Mouse (Mus musculus) gastrocnemius, postnatal 25 days (tissue): Measurements from ENCODE around the gene Pde4d. TPM values are rescaled to one million over a fixed set of nuclear protein-coding genes. Genes with fewer than 3 reads are reported as not detected.
A peak's percentile ranks its signal among the peaks of the same experiment; 100 is the strongest.

ENCODE experiments used
- DNase-seq: peaks from one replicate; pipeline ENCODE4 v3.0.0; 2022
- total RNA-seq, 2 experiments: library from RNA; stranded (reverse); gene quantifications; 1 replicate in 1 of 2; 2 replicates in 1 of 2; pipeline ENCODE4 v1.2.3; 2021

The Pde4d gene
- total RNA-seq, 2 experiments from 2014 or later: 153 to 164 TPM

GRCm38 (mm10) chr13:109902855-109903763 is 1453.4 kb downstream of the Pde4d start:
- peak; percentile 83 for DNase-seq

GRCm38 (mm10) chr13:109903764-109904510 is 1454.2 kb downstream of the Pde4d start:
- no peak for DNase-seq

GRCm38 (mm10) chr13:109906342-109906888 is 1456.7 kb downstream of the Pde4d start:
- no peak for DNase-seq

GRCm38 (mm10) chr13:109907634-109908033 is 1457.9 kb downstream of the Pde4d start:
- DNase-seq: peak; percentile 68

- no peak for DNase-seq
Measured at GRCm38 (mm10) chr13:109908386-109908785, 1458.6 kb downstream of the Pde4d start.

- peak; percentile 68 for DNase-seq
Measured at GRCm38 (mm10) chr13:109909111-109909510, 1459.4 kb downstream of the Pde4d start.

- DNase-seq: no peak
Measured at GRCm38 (mm10) chr13:109910915-109911314, 1461.2 kb downstream of the Pde4d start.

- no peak for DNase-seq
Measured at GRCm38 (mm10) chr13:109912635-109913034, 1462.9 kb downstream of the Pde4d start.

GRCm38 (mm10) chr13:109914246-109914645 is 1464.5 kb downstream of the Pde4d start:
- DNase-seq: peak; percentile 31

GRCm38 (mm10) chr13:109914846-109915245 is 1465.1 kb downstream of the Pde4d start:
- peak; percentile 85 for DNase-seq

GRCm38 (mm10) chr13:109915501-109915900 is 1465.8 kb downstream of the Pde4d start:
- peak; percentile 75 for DNase-seq

- DNase-seq: peak; percentile 36
Measured at GRCm38 (mm10) chr13:109915964-109916363, 1466.2 kb downstream of the Pde4d start.

- DNase-seq: no peak
Measured at GRCm38 (mm10) chr13:109917551-109917950, 1467.8 kb downstream of the Pde4d start.

- DNase-seq: no peak
Measured at GRCm38 (mm10) chr13:109918631-109919030, 1468.9 kb downstream of the Pde4d start.

GRCm38 (mm10) chr13:109920256-109920655 is 1470.5 kb downstream of the Pde4d start:
- DNase-seq: no peak

GRCm38 (mm10) chr13:109921336-109922038 is 1471.7 kb downstream of the Pde4d start:
- DNase-seq: no peak

- DNase-seq: no peak
Measured at GRCm38 (mm10) chr13:109922228-109922627, 1472.5 kb downstream of the Pde4d start.

- no peak for DNase-seq
Measured at GRCm38 (mm10) chr13:109922782-109923181, 1473.0 kb downstream of the Pde4d start.

- peak; percentile 28 for DNase-seq
Measured at GRCm38 (mm10) chr13:109924771-109925170, 1475.0 kb downstream of the Pde4d start.

GRCm38 (mm10) chr13:109926277-109926920 is 1476.7 kb downstream of the Pde4d start:
- no peak for DNase-seq

- no peak for DNase-seq
Measured at GRCm38 (mm10) chr13:109927782-109928181, 1478.0 kb downstream of the Pde4d start.

GRCm38 (mm10) chr13:109932688-109933087 is 1482.9 kb downstream of the Pde4d start:
- DNase-seq: no peak
